Mouse (Mus musculus) liver, embryonic 14.5 days (tissue): Measurements from ENCODE around the gene Trmt112. TPM values are rescaled to one million over a fixed set of nuclear protein-coding genes. Genes with fewer than 3 reads are reported as not detected.
A peak's percentile ranks its signal among the peaks of the same experiment; 100 is the strongest.

ENCODE experiments used
- ATAC-seq: fragments of 200-750 bp; cut with Nextera tagmentation; 2 replicates; pipeline ENCODE4 v1.8.0; 2017; ENCODE audit warnings: moderate number of reproducible peaks, mild to moderate bottlenecking, moderate library complexity; ENCODE audit not compliant: insufficient read depth
- DNase-seq, 3 experiments: peaks; one replicate each; pipeline ENCODE4 v3.0.0-alpha.2; 2012 to 2013; ENCODE audit warnings: low read depth in 3 of 3, low spot score in 3 of 3
- H3K27ac ChIP-seq: fragments of 300-500 bp; sonication (generic); 2 replicates; pipeline ENCODE4 v1.5.1; 2014; ENCODE audit warnings: moderate library complexity, mild to moderate bottlenecking, control low read depth, inconsistent platforms
- H3K27me3 ChIP-seq: fragments of 300-500 bp; sonication (generic); 2 replicates; pipeline ENCODE4 v1.6.1; 2014; ENCODE audit warnings: mild to moderate bottlenecking, low read length, moderate library complexity; ENCODE audit not compliant: control insufficient read depth, insufficient read depth
- H3K36me3 ChIP-seq: fragments of 300-500 bp; sonication (generic); replicated peaks from 2 replicates; pipeline ENCODE4 v1.6.1; 2014; ENCODE audit warnings: low read depth; ENCODE audit not compliant: control insufficient read depth, insufficient read depth
- H3K4me1 ChIP-seq, 2 experiments: fragments of 200-500 bp in 1 of 2; fragments of 300-500 bp in 1 of 2; sonication (generic) in 1 of 2; replicated peaks; 2 replicates each; pipeline ENCODE4 v1.6.1; 2012 to 2014; ENCODE audit warnings: antibody characterized with exemption in 1 of 2, inconsistent platforms in 1 of 2, low read length in 1 of 2; ENCODE audit not compliant: control insufficient read depth in 2 of 2, insufficient read depth in 2 of 2
- H3K4me2 ChIP-seq: fragments of 300-500 bp; sonication (generic); 2 replicates; pipeline ENCODE4 v1.6.1; 2014; ENCODE audit warnings: low read depth, mild to moderate bottlenecking, control low read depth, moderate library complexity
- H3K4me3 ChIP-seq, 2 experiments: fragments of 200-500 bp in 1 of 2; fragments of 300-500 bp in 1 of 2; sonication (generic) in 1 of 2; 2 replicates each; pipeline ENCODE4 v1.5.1; 2012 to 2014; ENCODE audit warnings: low read depth in 2 of 2, low read length in 2 of 2, mild to moderate bottlenecking in 2 of 2, control low read depth in 1 of 2, inconsistent platforms in 1 of 2, moderate library complexity in 1 of 2; ENCODE audit not compliant: insufficient read depth in 1 of 2
- H3K9ac ChIP-seq: fragments of 300-500 bp; sonication (generic); replicated peaks from 2 replicates; pipeline ENCODE4 v1.6.1; 2014; ENCODE audit warnings: mild to moderate bottlenecking, control low read depth, moderate library complexity
- H3K9me3 ChIP-seq: fragments of 300-500 bp; sonication (generic); 2 replicates; pipeline ENCODE4 v1.6.1; 2016; ENCODE audit warnings: low read length, mixed read lengths; ENCODE audit not compliant: control insufficient read depth
- CTCF ChIP-seq: IDR thresholded peaks from 2 replicates; pipeline ENCODE4 v1.5.1; 2016; ENCODE audit warnings: antibody characterized with exemption, low read depth, control low read depth
- EP300 ChIP-seq: IDR thresholded peaks from 2 replicates; pipeline ENCODE4 v1.6.1; 2016; ENCODE audit warnings: antibody characterized with exemption, low read depth
- WGBS: fragments of 180-500 bp; shearing (Covaris S2); extraction: QIAGEN DNeasy Blood & Tissue Kit; methylation state at CpG from one replicate; pipeline ENCODE4 v1.1.7; 2014; ENCODE audit not compliant: insufficient replicate concordance; 5-methylcytosine and 5-hydroxymethylcytosine counted together
- microRNA-seq: library from miRNA; unstranded; fragments of <30 nt; microRNA quantifications from one replicate; pipeline ENCODE4, GENCODE M21; 2016
- polyA plus RNA-seq, 2 experiments: library from polyadenylated mRNA; depleted of rRNA in 1 of 2; stranded (reverse) in 1 of 2; unstranded in 1 of 2; fragments of >200 nt; fragmentation: Nextera tagmentation in 1 of 2; extraction: Ambion mirVana in 1 of 2; gene quantifications; 2 replicates each; pipeline versions ENCODE4 v1.2.1 to v1.2.3; 2012 to 2014

Trmt112 gene
- polyA plus RNA-seq, 2 experiments = 69.4 to 77.4 TPM

- Histone ChIP-seq H3K27me3 (no peaks in the 10 kb centered on the region), H3K4me1 (peaks cover 13 to 19% of the 10 kb centered on the region in 2 experiments), H3K27ac (peak overlapping the region; percentile 86; the same call in 1 of the 2 replicates), H3K36me3 (no peaks in the 10 kb centered on the region), H3K4me2 (peak overlapping the region; percentile 96), H3K9ac (peak overlapping the region; percentile 78), H3K9me3 (no peaks in the 10 kb centered on the region), H3K4me3 (peak overlapping the region; percentile 70 to 87)
- no peak; the same call in 1 of the 2 replicates for ATAC-seq
- DNase-seq = no peak
- TF ChIP-seq CTCF (no peak), EP300 (no peak)
- whole genome bisulfite sequencing = 0% methylated on average over 3 of the region's 3 CpGs
Measured at GRCm38 (mm10) chr19:6952712-6953037, 43.2 kb downstream of the Trmt112 start.

- Histone ChIP-seq H3K9me3 (no peaks in the 10 kb centered on the region), H3K9ac (no peak overlapping the region), H3K4me3 (no peak overlapping the region), H3K27me3 (no peaks in the 10 kb centered on the region), H3K4me1 (peaks cover 13 to 19% of the 10 kb centered on the region in 2 experiments), H3K4me2 (no peak overlapping the region), H3K36me3 (no peaks in the 10 kb centered on the region), H3K27ac (no peak overlapping the region)
- WGBS = 59% methylated on average over 9 of the region's 9 CpGs
- DNase-seq = no peak
- TF ChIP-seq CTCF (peak; percentile 79), EP300 (no peak)
- no peak for ATAC-seq
Measured at GRCm38 (mm10) chr19:6954046-6954445, 44.5 kb downstream of the Trmt112 start.

GRCm38 (mm10) chr19:6955424-6955823, 45.9 kb downstream of the Trmt112 start:
- Histone ChIP-seq H3K9me3 (no peaks in the 10 kb centered on the region), H3K36me3 (no peaks in the 10 kb centered on the region), H3K4me2 (no peak overlapping the region), H3K9ac (no peak overlapping the region), H3K4me1 (peaks cover 9 to 13% of the 10 kb centered on the region in 2 experiments), H3K27ac (no peak overlapping the region), H3K27me3 (no peaks in the 10 kb centered on the region), H3K4me3 (no peak overlapping the region)
- DNase-seq (no peak), ATAC-seq (no peak)
- TF ChIP-seq CTCF (no peak), EP300 (no peak)
- 81% methylated on average over 7 of the region's 7 CpGs for WGBS

- Histone ChIP-seq H3K36me3 (no peaks in the 10 kb centered on the region), H3K4me2 (no peak overlapping the region), H3K27me3 (no peaks in the 10 kb centered on the region), H3K9ac (no peak overlapping the region), H3K9me3 (no peaks in the 10 kb centered on the region), H3K4me1 (peaks cover 8 to 9% of the 10 kb centered on the region in 2 experiments), H3K27ac (no peak overlapping the region), H3K4me3 (no peak overlapping the region)
- DNase-seq (no peak), ATAC-seq (no peak)
- WGBS = 67% methylated on average over 10 of the region's 10 CpGs
- TF ChIP-seq CTCF = no peak
- TF ChIP-seq EP300 = no peak
Measured at GRCm38 (mm10) chr19:6956461-6956860, 47.0 kb downstream of the Trmt112 start.

Small RNA genes within 50 kb of the gene (microRNA-seq; reads per million reads assigned to microRNA genes)
- 3.0 reads per million for gene Mir6990

Other genes starting within 250 kb of the Trmt112 start
- gene Rps6ka4, start 69.1 kb upstream of the Trmt112 start, polyA plus RNA-seq (2012; rRNA removed) = 3.0 and 3.1 TPM in 2 replicates
- gene Rps6ka4, start 69.1 kb upstream of the Trmt112 start, polyA plus RNA-seq (2014; fragmentation: Nextera tagmentation; extraction: Ambion mirVana) = 4.3 and 5.4 TPM in 2 replicates
- gene Ccdc88b, start 51.5 kb upstream of the Trmt112 start, polyA plus RNA-seq (2012; rRNA removed) = 1.5 and 2.3 TPM in 2 replicates
- gene Ccdc88b, start 51.5 kb upstream of the Trmt112 start, polyA plus RNA-seq (2014; fragmentation: Nextera tagmentation; extraction: Ambion mirVana) = 0.76 and 1.1 TPM in 2 replicates
- 41.8 and 54.9 TPM in 2 replicates for gene Prdx5, start 408 bp downstream of the Trmt112 start, polyA plus RNA-seq (2012; rRNA removed)
- 78.7 and 87.2 TPM in 2 replicates for gene Prdx5, start 408 bp downstream of the Trmt112 start, polyA plus RNA-seq (2014; fragmentation: Nextera tagmentation; extraction: Ambion mirVana)
- gene Esrra, start 12.1 kb downstream of the Trmt112 start, polyA plus RNA-seq (2012; rRNA removed) = 6.2 and 6.6 TPM in 2 replicates
- gene Esrra, start 12.1 kb downstream of the Trmt112 start, polyA plus RNA-seq (2014; fragmentation: Nextera tagmentation; extraction: Ambion mirVana) = 1.6 and 2.2 TPM in 2 replicates
- 0.13 and 0.16 TPM in 2 replicates for gene Catsperz, start 15.7 kb downstream of the Trmt112 start, polyA plus RNA-seq (2012; rRNA removed)
- gene Catsperz, start 15.7 kb downstream of the Trmt112 start, polyA plus RNA-seq (2014; fragmentation: Nextera tagmentation; extraction: Ambion mirVana) = 0.28 and 0.37 TPM in 2 replicates
- gene Kcnk4, start 24.8 kb downstream of the Trmt112 start, polyA plus RNA-seq (2012; rRNA removed) = not detected in 2 replicates
- 0.05 TPM in 1 of 2 replicates, not detected in the other for gene Kcnk4, start 24.8 kb downstream of the Trmt112 start, polyA plus RNA-seq (2014; fragmentation: Nextera tagmentation; extraction: Ambion mirVana)
- 22.3 and 22.8 TPM in 2 replicates for gene Bad, start 32.2 kb downstream of the Trmt112 start, polyA plus RNA-seq (2012; rRNA removed)
- 25.7 and 27.9 TPM in 2 replicates for gene Bad, start 32.2 kb downstream of the Trmt112 start, polyA plus RNA-seq (2014; fragmentation: Nextera tagmentation; extraction: Ambion mirVana)
- gene Gpr137, start 32.8 kb downstream of the Trmt112 start, polyA plus RNA-seq (2012; rRNA removed) = 5.5 and 8.8 TPM in 2 replicates
- gene Gpr137, start 32.8 kb downstream of the Trmt112 start, polyA plus RNA-seq (2014; fragmentation: Nextera tagmentation; extraction: Ambion mirVana) = 4.4 and 4.5 TPM in 2 replicates
- 52.2 and 69.6 TPM in 2 replicates for gene Ppp1r14b, start 65.3 kb downstream of the Trmt112 start, polyA plus RNA-seq (2012; rRNA removed)
- gene Ppp1r14b, start 65.3 kb downstream of the Trmt112 start, polyA plus RNA-seq (2014; fragmentation: Nextera tagmentation; extraction: Ambion mirVana) = 74.0 and 79.2 TPM in 2 replicates
- gene Plcb3, start 66.8 kb downstream of the Trmt112 start, polyA plus RNA-seq (2012; rRNA removed) = 7.2 and 7.7 TPM in 2 replicates
- gene Plcb3, start 66.8 kb downstream of the Trmt112 start, polyA plus RNA-seq (2014; fragmentation: Nextera tagmentation; extraction: Ambion mirVana) = 4.6 and 4.9 TPM in 2 replicates
- gene Fkbp2, start 70.8 kb downstream of the Trmt112 start, polyA plus RNA-seq (2012; rRNA removed) = 31.7 and 46.1 TPM in 2 replicates
- 65.7 and 67.1 TPM in 2 replicates for gene Fkbp2, start 70.8 kb downstream of the Trmt112 start, polyA plus RNA-seq (2014; fragmentation: Nextera tagmentation; extraction: Ambion mirVana)
- 7.6 and 8.0 TPM in 2 replicates for gene Vegfb, start 78.0 kb downstream of the Trmt112 start, polyA plus RNA-seq (2012; rRNA removed)
- 9.5 and 10.2 TPM in 2 replicates for gene Vegfb, start 78.0 kb downstream of the Trmt112 start, polyA plus RNA-seq (2014; fragmentation: Nextera tagmentation; extraction: Ambion mirVana)
- gene Dnajc4, start 82.9 kb downstream of the Trmt112 start, polyA plus RNA-seq (2012; rRNA removed) = 7.8 and 8.6 TPM in 2 replicates
- gene Dnajc4, start 82.9 kb downstream of the Trmt112 start, polyA plus RNA-seq (2014; fragmentation: Nextera tagmentation; extraction: Ambion mirVana) = 10.0 and 10.5 TPM in 2 replicates
- gene Nudt22, start 86.4 kb downstream of the Trmt112 start, polyA plus RNA-seq (2012; rRNA removed) = 6.8 and 7.1 TPM in 2 replicates
- 9.7 and 10.9 TPM in 2 replicates for gene Nudt22, start 86.4 kb downstream of the Trmt112 start, polyA plus RNA-seq (2014; fragmentation: Nextera tagmentation; extraction: Ambion mirVana)
- gene Trpt1, start 86.4 kb downstream of the Trmt112 start, polyA plus RNA-seq (2012; rRNA removed) = 1.8 and 1.9 TPM in 2 replicates
- 1.7 and 2.0 TPM in 2 replicates for gene Trpt1, start 86.4 kb downstream of the Trmt112 start, polyA plus RNA-seq (2014; fragmentation: Nextera tagmentation; extraction: Ambion mirVana)
- 58.1 and 58.9 TPM in 2 replicates for gene Fermt3, start 109.8 kb downstream of the Trmt112 start, polyA plus RNA-seq (2012; rRNA removed)
- 72.2 and 78.4 TPM in 2 replicates for gene Fermt3, start 109.8 kb downstream of the Trmt112 start, polyA plus RNA-seq (2014; fragmentation: Nextera tagmentation; extraction: Ambion mirVana)
- gene Stip1, start 130.3 kb downstream of the Trmt112 start, polyA plus RNA-seq (2012; rRNA removed) = 56.2 and 86.2 TPM in 2 replicates
- gene Stip1, start 130.3 kb downstream of the Trmt112 start, polyA plus RNA-seq (2014; fragmentation: Nextera tagmentation; extraction: Ambion mirVana) = 113 and 122 TPM in 2 replicates
- gene Macrod1, start 147.1 kb downstream of the Trmt112 start, polyA plus RNA-seq (2012; rRNA removed) = 4.5 TPM in 2 replicates
- 3.7 and 5.1 TPM in 2 replicates for gene Macrod1, start 147.1 kb downstream of the Trmt112 start, polyA plus RNA-seq (2014; fragmentation: Nextera tagmentation; extraction: Ambion mirVana)
- gene Flrt1, start 196.0 kb downstream of the Trmt112 start, polyA plus RNA-seq (2012; rRNA removed) = 0.01 and 0.02 TPM in 2 replicates
- gene Flrt1, start 196.0 kb downstream of the Trmt112 start, polyA plus RNA-seq (2014; fragmentation: Nextera tagmentation; extraction: Ambion mirVana) = 0.08 and 0.09 TPM in 2 replicates